Mouse (Mus musculus): ENCODE results near the gene Nfatc2. TPM values are rescaled to one million over a fixed set of nuclear protein-coding genes. Genes with fewer than 3 reads are reported as not detected.
A peak's percentile ranks its signal among the peaks of the same experiment; 100 is the strongest.

Gene Nfatc2
- total and polyA plus RNA-seq, 2 experiments from 2014 or later, result 6.4 to 7.3 TPM

DNA sequence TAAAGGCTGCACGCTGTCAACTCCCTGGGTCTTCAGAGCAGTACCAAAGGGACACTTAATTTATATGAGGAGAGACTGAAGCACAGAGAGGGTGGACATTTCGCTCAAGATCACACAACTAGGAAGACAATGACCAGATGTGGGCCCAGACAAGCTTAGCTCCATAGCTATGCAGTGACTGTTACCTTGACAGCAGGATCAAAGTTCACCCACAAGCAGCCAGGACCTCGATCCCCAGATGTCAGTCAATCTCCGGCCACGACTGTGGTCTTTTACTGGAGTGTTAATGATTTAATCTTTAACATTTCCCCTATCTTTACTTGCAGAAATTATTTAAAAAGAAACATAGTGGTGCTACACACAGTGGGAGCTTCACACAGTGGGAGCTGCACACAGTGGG is 49.1 kb downstream of the Nfatc2 start:
- 56% methylated on average over 5 of the region's 5 CpGs for WGBS
- ATAC-seq (ENCODE audit: low FRiP score) (no peak), DNase-seq (ENCODE audit: low spot score) (no peak)
- Histone ChIP-seq H3K9me3 (ENCODE audit: low read length) (no peaks in the 10 kb centered on the region), H3K9ac (replicated peaks; ENCODE audit: low read length, poor library complexity, severe bottlenecking) (no peak overlapping the region), H3K4me3 (ENCODE audit: low read depth, low read length) (no peak overlapping the region), H3K27ac (ENCODE audit: low read depth, low read length) (no peak overlapping the region), H3K4me2 (ENCODE audit: low read depth, low read length, poor library complexity, severe bottlenecking) (no peak overlapping the region), H3K27me3 (ENCODE audit: insufficient read depth, low read length) (no peaks in the 10 kb centered on the region), H3K4me1 (ENCODE audit: insufficient read depth, low read length) (peaks cover 4% of the 10 kb centered on the region), H3K36me3 (ENCODE audit: insufficient read depth, low read length) (no peaks in the 10 kb centered on the region)
- no peak for TF ChIP-seq CTCF (IDR thresholded peaks at IDR 0.05)

DNA sequence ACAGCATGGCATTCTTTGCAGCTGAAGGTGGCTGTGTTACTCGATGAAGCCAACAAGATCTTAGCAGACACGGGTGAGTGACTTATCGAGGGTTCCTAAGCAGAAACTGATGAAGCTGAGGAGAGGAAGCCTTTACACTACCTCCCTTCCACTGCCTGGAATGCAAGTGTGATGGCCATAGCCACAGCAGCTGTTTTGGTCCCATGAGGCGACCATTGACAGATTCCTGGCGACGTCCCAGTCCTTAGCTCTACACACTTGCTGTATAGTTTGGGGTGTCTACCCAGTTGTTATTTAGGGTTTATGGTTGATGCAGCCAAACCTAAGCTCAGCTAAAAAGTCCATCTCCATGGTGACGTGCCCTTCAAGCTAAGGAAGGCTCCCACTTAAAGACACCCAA is 50.2 kb downstream of the Nfatc2 start:
- H3K4me1 ChIP-seq (ENCODE audit: insufficient read depth, low read length), result peaks cover 4% of the 10 kb centered on the region
- H3K27me3 ChIP-seq (ENCODE audit: insufficient read depth, low read length), result no peaks in the 10 kb centered on the region
- no peak overlapping the region for H3K27ac ChIP-seq (ENCODE audit: low read depth, low read length)
- H3K9ac ChIP-seq (replicated peaks; ENCODE audit: low read length, poor library complexity, severe bottlenecking), result no peak overlapping the region
- H3K36me3 ChIP-seq (ENCODE audit: insufficient read depth, low read length), result no peaks in the 10 kb centered on the region
- H3K9me3 ChIP-seq (ENCODE audit: low read length), result no peaks in the 10 kb centered on the region
- TF ChIP-seq CTCF (IDR thresholded peaks at IDR 0.05), result no peak
- no peak for DNase-seq (ENCODE audit: low spot score)
- H3K4me2 ChIP-seq (ENCODE audit: low read depth, low read length, poor library complexity, severe bottlenecking), result no peak overlapping the region
- ATAC-seq (ENCODE audit: low FRiP score), result no peak
- 95% methylated on average over 7 of the region's 7 CpGs for WGBS
- H3K4me3 ChIP-seq (ENCODE audit: low read depth, low read length), result no peak overlapping the region

DNA sequence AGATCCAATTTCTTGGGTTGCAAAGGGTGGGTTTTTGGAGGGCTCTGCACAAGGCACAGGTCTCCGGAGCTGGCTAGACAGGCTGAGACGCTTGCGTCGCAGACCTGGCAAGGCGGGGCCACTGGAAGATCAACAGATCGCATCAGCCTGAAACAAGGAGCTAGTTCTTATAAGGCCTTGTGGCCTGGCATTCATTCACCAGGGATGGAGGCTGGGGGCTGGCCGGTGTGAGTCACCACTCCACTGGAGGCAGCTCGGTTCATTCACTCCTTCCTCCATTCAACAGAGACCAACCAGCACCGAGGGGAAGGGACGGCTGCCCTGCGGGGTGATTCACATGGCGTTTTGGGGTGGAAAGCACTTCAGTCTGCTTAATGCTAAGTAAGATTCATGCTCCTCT is 52.1 kb downstream of the Nfatc2 start:
- peaks cover 4% of the 10 kb centered on the region for H3K4me1 ChIP-seq (ENCODE audit: insufficient read depth, low read length)
- H3K36me3 ChIP-seq (ENCODE audit: insufficient read depth, low read length), result no peaks in the 10 kb centered on the region
- WGBS, result 37% methylated on average over 12 of the region's 12 CpGs
- no peak for ATAC-seq (ENCODE audit: low FRiP score)
- no peaks in the 10 kb centered on the region for H3K9me3 ChIP-seq (ENCODE audit: low read length)
- no peak overlapping the region for H3K4me3 ChIP-seq (ENCODE audit: low read depth, low read length)
- TF ChIP-seq CTCF (IDR thresholded peaks at IDR 0.05), result no peak
- no peak for DNase-seq (ENCODE audit: low spot score)
- no peak overlapping the region for H3K9ac ChIP-seq (replicated peaks; ENCODE audit: low read length, poor library complexity, severe bottlenecking)
- no peaks in the 10 kb centered on the region for H3K27me3 ChIP-seq (ENCODE audit: insufficient read depth, low read length)
- no peak overlapping the region for H3K27ac ChIP-seq (ENCODE audit: low read depth, low read length)
- H3K4me2 ChIP-seq (ENCODE audit: low read depth, low read length, poor library complexity, severe bottlenecking), result no peak overlapping the region

DNA sequence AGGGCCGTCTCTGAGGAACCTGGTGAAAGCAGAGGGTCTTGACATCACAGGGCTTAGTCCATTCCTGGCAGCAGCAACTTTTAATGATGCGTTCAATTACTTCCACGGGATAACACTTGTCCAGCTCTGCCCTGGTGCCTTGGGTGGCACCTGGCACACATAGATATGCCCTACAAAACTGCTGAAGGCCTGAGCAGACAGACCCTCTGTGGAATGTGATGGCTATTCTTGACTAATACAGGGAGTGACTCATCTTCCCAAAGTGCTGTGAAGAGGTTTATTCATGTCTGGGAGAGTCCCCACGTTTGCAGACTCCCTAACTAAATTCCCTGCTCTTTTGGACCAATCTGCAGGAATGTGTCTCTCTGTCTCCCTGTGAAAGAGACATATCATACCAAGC is 53.4 kb downstream of the Nfatc2 start:
- H3K4me3 ChIP-seq (ENCODE audit: low read depth, low read length), result no peak overlapping the region
- ATAC-seq (ENCODE audit: low FRiP score) (no peak), DNase-seq (ENCODE audit: low spot score) (no peak)
- 81% methylated on average over 4 of the region's 4 CpGs for WGBS
- no peaks in the 10 kb centered on the region for H3K9me3 ChIP-seq (ENCODE audit: low read length)
- H3K4me2 ChIP-seq (ENCODE audit: low read depth, low read length, poor library complexity, severe bottlenecking), result no peak overlapping the region
- H3K4me1 ChIP-seq (ENCODE audit: insufficient read depth, low read length), result peaks cover 3% of the 10 kb centered on the region; the same call in 1 of the 2 replicates
- H3K9ac ChIP-seq (replicated peaks; ENCODE audit: low read length, poor library complexity, severe bottlenecking), result no peak overlapping the region
- no peaks in the 10 kb centered on the region for H3K27me3 ChIP-seq (ENCODE audit: insufficient read depth, low read length)
- no peak for TF ChIP-seq CTCF (IDR thresholded peaks at IDR 0.05)
- no peak overlapping the region for H3K27ac ChIP-seq (ENCODE audit: low read depth, low read length)
- no peaks in the 10 kb centered on the region for H3K36me3 ChIP-seq (ENCODE audit: insufficient read depth, low read length)

DNA sequence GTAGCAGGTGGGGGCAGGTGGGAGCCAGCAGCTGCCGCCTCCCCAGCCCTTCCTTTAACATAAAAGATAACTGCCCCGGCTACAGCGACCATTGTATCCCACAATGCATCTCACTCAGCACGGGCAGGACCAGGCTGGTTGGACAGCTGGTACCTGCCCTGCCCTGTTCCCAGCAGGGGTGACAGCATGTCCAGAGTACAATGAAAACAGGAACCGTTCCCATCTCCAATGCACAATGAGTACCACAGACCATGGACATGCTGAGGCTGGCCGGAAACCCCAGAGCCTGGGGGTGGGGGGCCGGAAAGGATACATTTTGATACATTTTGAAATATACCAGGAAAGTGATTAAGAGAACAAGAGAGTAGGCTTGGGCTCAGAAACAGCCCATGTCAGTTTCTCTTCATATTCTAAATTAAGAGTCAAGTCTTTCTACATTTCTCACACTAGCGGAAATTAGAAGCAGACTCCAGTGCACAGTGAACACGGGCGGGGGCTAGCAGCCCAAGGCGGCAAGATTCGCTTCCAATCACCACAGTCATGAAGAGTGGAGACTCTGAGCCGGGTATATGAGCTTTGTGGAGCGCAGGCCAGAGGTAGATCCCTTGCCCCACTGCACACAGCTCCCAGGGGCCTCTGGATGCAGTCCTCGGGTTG is 55.4 kb downstream of the Nfatc2 start:
- 63% methylated on average over 15 of the region's 15 CpGs for WGBS
- Histone ChIP-seq H3K4me1 (ENCODE audit: insufficient read depth, low read length) (0 out of 2 replicates have a peak, but pooled peaks cover 3% of the 10 kb centered on the region), H3K36me3 (ENCODE audit: insufficient read depth, low read length) (no peaks in the 10 kb centered on the region), H3K27me3 (ENCODE audit: insufficient read depth, low read length) (no peaks in the 10 kb centered on the region), H3K4me2 (ENCODE audit: low read depth, low read length, poor library complexity, severe bottlenecking) (no peak overlapping the region), H3K4me3 (ENCODE audit: low read depth, low read length) (no peak overlapping the region), H3K9me3 (ENCODE audit: low read length) (no peaks in the 10 kb centered on the region), H3K27ac (ENCODE audit: low read depth, low read length) (no peak overlapping the region), H3K9ac (replicated peaks; ENCODE audit: low read length, poor library complexity, severe bottlenecking) (no peak overlapping the region)
- ATAC-seq (ENCODE audit: low FRiP score) (no peak), DNase-seq (ENCODE audit: low spot score) (no peak)
- TF ChIP-seq CTCF (IDR thresholded peaks at IDR 0.05), result no peak

DNA sequence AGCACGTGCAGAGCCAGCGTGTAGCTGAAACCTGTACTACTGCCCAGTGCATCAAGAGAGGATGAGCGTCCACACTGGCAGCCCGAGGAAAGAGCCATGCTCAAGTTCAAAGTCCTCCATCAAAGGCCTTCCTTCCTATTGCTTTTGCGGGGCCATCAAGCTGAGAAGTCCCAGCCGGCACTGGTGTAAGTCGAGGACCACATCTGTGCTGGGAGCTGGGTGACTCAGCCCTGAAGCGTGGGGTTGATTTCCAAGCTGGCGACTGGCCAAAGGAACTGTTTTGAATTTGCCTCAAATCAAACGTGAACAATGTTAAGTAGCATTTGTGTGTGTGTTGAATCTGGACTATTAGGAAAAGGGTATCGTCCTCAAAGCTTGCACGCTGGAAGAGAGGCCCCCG is 57.4 kb downstream of the Nfatc2 start:
- no peak overlapping the region for H3K27ac ChIP-seq (ENCODE audit: low read depth, low read length)
- H3K4me3 ChIP-seq (ENCODE audit: low read depth, low read length), result no peak overlapping the region
- ATAC-seq (ENCODE audit: low FRiP score) (no peak), DNase-seq (ENCODE audit: low spot score) (peak; percentile 36)
- H3K4me1 ChIP-seq (ENCODE audit: insufficient read depth, low read length), result 0 out of 2 replicates have a peak, but pooled peaks cover 3% of the 10 kb centered on the region
- H3K27me3 ChIP-seq (ENCODE audit: insufficient read depth, low read length), result no peaks in the 10 kb centered on the region
- no peaks in the 10 kb centered on the region for H3K9me3 ChIP-seq (ENCODE audit: low read length)
- H3K9ac ChIP-seq (replicated peaks; ENCODE audit: low read length, poor library complexity, severe bottlenecking), result no peak overlapping the region
- H3K4me2 ChIP-seq (ENCODE audit: low read depth, low read length, poor library complexity, severe bottlenecking), result no peak overlapping the region
- no peak for TF ChIP-seq CTCF (IDR thresholded peaks at IDR 0.05)
- no peaks in the 10 kb centered on the region for H3K36me3 ChIP-seq (ENCODE audit: insufficient read depth, low read length)
- WGBS, result 51% methylated on average over 13 of the region's 13 CpGs
